Mouse (Mus musculus) large intestine, adult 2 months (tissue): ENCODE results near the gene Vash2. TPM values are rescaled to one million over a fixed set of nuclear protein-coding genes. Genes with fewer than 3 reads are reported as not detected.
"Not testable (repeated sequence)": the region's sequence is repeated elsewhere in the genome, so short reads cannot be mapped to it uniquely, and the experiment has no call there.

Experiments used
- DNase-seq: peaks from one replicate; pipeline ENCODE4 v3.0.0-alpha.2; 2012; ENCODE audit warnings: low read depth, low spot score
- WGBS: fragments of 180-500 bp; shearing (Covaris S2); methylation state at CpG from one replicate; pipeline ENCODE4 v1.1.7; 2018; 5-methylcytosine and 5-hydroxymethylcytosine counted together
- polyA plus RNA-seq: library from polyadenylated mRNA; depleted of rRNA; stranded (reverse); fragments of >200 nt; gene quantifications from 2 replicates; pipeline ENCODE4 v1.2.3, GENCODE M21; 2012; rRNA removed

Gene Vash2
- polyA plus RNA-seq, 1 experiment: 0.31 TPM

- peak; percentile 92 for DNase-seq
- WGBS: under 1% methylated on average over 70 of the region's 79 CpGs
Observed at GRCm38 (mm10) chr1:190928370-190929009, 50.6 kb downstream of the Vash2 start.

DNA sequence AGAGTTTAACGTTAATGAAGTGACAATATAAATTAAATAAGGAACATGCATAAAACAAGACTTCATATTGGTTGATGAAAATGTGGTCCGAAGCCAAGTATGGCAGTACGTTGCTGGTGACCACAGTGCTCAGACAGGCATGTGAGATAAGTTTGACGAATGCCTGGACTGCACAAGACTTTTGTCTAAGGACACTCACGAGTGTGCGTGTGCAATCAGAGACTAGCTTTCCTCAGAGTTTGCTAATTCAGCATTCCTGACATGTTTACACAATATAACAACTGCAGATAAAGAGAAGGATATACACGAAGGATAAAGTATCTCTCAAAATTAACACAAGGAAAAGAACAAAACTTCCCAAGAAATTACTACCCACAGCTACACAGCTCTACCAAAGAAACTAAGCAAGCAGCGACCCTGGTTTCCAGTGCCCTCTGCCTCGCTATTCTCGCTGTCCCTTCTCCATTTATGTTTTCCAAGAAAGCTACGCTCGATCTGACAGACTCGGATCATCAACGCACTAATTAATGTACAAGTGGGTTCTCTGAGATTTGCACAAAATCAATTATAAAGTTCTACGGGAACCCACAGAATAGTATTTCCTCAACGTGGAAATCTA is 51.2 kb downstream of the Vash2 start:
- 6% methylated on average over 16 of the region's 16 CpGs for WGBS
- DNase-seq: no peak

GRCm38 (mm10) chr1:190927311-190927710 is 51.8 kb downstream of the Vash2 start:
- WGBS: 66% methylated on average over 3 of the region's 3 CpGs
- DNase-seq: no peak

DNA sequence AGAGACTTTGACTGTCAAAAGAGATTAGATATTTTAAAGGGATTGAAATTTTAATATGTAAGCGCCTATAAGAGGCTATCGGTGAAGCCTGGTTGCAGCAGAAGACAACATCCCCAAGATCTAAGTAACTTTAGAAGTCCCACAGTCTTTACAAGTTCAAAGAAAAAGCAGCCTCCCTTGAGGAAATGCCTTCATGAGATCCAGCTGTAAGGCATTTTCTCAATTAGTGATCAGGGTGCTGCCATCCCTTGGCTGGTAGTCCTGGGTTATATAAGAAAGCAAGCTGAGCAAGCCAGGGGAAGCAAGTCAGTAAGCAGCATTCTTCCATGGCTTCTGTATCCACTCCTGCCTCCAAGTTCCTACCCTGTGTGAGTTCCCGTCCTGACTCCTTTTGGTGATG is 54.3 kb downstream of the Vash2 start, which contains the start of gene Angel2:
Angel2 (plus strand) TSS at position 301 of the 400 bp plus-strand sequence.
- not testable (repeated sequence) for DNase-seq
- WGBS: 84% methylated on average over 3 of the region's 3 CpGs

GRCm38 (mm10) chr1:190919725-190920469 is 59.2 kb downstream of the Vash2 start:
- 56% methylated on average over 8 of the region's 8 CpGs for WGBS
- DNase-seq: no peak

DNA sequence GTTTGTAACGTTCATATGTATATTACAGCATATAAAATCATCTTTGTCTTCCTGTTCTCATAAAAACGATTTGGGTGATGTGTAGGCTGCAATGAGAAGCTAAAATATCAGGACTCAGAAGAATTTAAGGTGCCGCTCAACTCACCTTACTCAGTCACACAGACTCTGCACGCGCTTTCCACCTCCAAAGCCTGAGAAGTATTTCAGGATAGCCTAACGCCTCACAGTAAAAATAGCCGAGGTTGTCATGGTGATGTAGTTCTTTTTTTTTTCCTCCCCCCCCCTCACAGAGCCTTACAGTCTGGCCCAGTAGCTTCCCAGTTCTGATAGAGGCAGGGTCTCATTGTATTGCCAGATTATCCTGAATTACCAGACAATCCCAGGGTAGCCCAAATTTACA is 60.2 kb downstream of the Vash2 start:
- DNase-seq: no peak
- WGBS: 57% methylated on average over 7 of the region's 7 CpGs

DNA sequence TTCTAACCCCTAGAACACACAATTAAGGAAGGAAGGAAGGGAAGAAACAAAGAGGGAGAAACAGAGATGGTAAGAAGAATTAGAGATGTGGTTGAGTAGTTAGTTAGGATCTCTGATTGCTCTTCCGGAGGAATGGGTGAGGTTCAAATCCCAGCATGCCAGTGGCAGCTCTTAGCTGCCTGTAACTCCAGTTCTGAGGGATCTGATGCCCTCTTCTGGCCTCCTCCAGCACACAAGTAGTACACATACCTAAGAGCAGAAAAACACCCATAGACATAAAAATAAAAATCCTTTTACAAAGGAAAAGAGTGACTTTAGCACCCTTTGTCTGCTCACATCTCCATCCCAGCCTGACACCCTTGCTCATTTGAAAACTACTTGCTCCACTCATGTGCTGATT is 66.5 kb downstream of the Vash2 start:
- WGBS: 41% methylated on average over 1 of the region's 1 CpGs
- DNase-seq: no peak

- 1% methylated on average over 47 of the region's 47 CpGs for WGBS
- no peak for DNase-seq
Observed at GRCm38 (mm10) chr1:190911415-190912123, 67.5 kb downstream of the Vash2 start, which contains the start of gene Rps6kc1. TSS of gene Rps6kc1 (minus strand) at chr1:190911770.

DNA sequence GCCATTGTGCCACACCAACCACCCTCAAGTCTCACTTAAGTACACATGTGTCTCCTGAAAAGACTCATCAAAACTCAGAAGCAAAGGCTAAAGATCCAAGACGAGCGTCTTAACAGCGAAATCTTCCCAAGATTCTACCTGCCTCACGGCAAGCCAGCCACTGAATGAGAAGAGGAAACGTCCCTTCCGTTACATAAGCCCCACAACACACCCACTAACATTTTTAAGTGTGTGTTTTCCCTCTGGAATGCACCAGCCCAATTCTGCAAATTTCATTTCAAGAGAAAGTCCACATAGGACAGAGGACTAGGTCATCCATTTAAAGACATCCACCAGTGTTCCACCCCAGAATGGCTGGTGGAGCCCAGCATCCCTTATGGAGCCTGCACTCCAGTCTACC is 68.3 kb downstream of the Vash2 start:
- 62% methylated on average over 6 of the region's 6 CpGs for WGBS
- DNase-seq: no peak

DNA sequence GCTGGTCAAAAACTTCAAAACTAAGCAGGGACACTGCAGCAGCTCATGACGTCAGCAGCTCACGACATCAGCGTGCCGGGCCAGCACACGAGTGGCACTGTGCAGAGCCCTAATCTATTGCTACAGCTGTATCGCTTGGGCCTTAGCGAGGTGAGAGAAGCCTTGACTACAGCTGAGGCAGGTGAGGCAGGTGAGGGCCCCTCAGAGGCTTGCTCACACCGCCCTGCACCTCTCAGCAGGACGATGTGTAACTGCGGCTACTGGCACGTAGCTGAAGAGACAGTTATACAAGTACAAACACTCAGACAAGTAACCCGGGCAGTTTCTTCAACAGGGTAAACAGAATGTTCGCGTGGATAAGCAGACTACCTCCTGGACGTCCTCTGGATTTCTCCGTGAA is 74.4 kb downstream of the Vash2 start:
- 79% methylated on average over 16 of the region's 16 CpGs for WGBS
- no peak for DNase-seq

DNA sequence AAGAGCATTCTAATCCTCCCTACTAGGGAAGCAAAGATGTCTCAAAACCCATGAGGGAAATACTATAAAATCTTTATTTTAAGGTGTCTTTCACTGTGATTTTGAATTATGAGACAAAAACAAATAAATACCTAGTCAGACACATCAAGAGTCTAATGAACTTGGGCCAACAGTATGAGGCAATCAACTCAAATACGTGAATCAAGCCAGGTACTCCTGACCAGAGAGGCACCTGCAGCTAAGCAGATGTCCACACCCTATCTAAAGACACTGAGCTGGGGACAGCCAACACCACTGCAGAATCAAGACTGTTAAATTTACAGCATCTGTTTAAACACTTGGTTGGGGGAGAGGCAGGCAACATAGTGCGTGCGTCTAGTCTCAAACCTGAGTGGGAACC is 75.0 kb downstream of the Vash2 start:
- WGBS: 78% methylated on average over 3 of the region's 3 CpGs
- no peak for DNase-seq

GRCm38 (mm10) chr1:190901082-190901481 is 78.0 kb downstream of the Vash2 start:
- WGBS: 54% methylated on average over 2 of the region's 2 CpGs
- no peak for DNase-seq

DNA sequence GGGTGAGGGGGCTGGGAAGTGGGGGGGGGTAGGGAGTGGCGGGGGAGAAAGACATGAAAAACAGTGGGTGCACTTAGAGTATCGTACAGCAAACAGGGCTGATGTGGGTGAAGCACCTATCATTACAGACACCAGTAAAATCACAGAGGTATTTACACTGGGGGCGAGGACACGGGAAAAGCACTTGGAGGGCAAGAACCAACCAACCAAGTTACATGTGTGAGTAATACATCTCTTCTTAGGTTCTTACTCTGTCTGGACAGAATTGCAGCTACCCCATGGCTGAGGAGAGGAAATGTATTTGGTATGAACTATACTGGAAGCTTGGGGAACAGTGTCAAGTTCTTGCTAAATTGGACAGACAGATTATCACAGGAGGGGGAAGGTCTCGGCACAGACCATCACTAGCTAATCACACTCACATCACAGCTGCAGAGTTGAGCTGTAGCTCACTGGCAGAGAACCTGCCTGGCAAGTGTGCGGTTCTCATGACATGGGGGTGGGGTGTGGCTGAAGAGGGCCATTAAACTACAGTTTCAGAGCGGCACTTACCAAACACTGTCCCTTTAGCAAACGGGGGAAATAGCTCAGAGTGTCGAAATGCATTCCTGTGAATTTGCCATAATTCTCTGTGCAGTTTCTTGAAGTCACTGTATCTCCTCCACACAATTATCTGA is 80.1 kb downstream of the Vash2 start:
- 26% methylated on average over 9 of the region's 9 CpGs for WGBS

DNA sequence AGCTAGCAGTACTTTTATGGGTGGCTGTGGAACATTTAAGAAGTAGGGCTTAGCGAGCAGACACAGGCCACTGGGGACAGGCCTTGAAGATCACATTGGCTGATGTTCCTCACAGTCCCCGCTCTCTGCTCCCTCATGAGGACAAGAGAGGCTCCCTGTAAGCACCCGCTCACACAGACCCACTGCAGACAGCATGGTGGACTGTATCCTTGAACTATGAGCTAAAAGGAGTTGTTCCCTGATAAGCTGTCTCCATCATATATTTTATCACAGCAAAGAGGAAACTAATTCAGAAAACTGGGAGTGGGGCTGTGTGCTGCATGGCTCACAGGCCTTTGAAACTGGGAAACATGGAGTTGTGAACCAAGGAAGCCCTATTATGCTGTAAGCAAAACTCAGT is 80.9 kb downstream of the Vash2 start:
- WGBS: 80% methylated on average over 3 of the region's 3 CpGs
- no peak for DNase-seq

More for the DNA sequence above, 80.1 kb downstream of the Vash2 start:
- no peak for DNase-seq

Other genes with a start within 250 kb of the Vash2 start
- gene Rps6kc1, start 67.5 kb downstream of the Vash2 start, polyA plus RNA-seq: 9.2 and 10.9 TPM in 2 replicates
- gene Angel2, start 54.2 kb downstream of the Vash2 start, polyA plus RNA-seq: 19.0 and 29.9 TPM in 2 replicates
- gene Flvcr1, start 46.9 kb upstream of the Vash2 start, polyA plus RNA-seq: 8.1 and 26.4 TPM in 2 replicates
- gene Spata45, start 57.3 kb upstream of the Vash2 start, polyA plus RNA-seq: not detected in 2 replicates
- gene Tatdn3, start 83.6 kb upstream of the Vash2 start, polyA plus RNA-seq: 4.8 and 6.2 TPM in 2 replicates
- 2.7 and 3.5 TPM in 2 replicates for gene Nsl1, start 83.7 kb upstream of the Vash2 start, polyA plus RNA-seq
- gene Batf3, start 118.6 kb upstream of the Vash2 start, polyA plus RNA-seq: 6.5 and 7.5 TPM in 2 replicates
- not detected in 2 replicates for gene Fam71a, start 185.5 kb upstream of the Vash2 start, polyA plus RNA-seq
- gene Atf3, start 238.7 kb upstream of the Vash2 start, polyA plus RNA-seq: 13.5 and 35.4 TPM in 2 replicates